Mouse (Mus musculus): ENCODE measurements at regions not wholly inside any gene's neighbourhood (a gene's known extent, or its start where the extent isn't known, plus 50 kb on each side); places are given as distances from the start of the nearest gene placed in this dataset.
A peak's percentile ranks its signal among the peaks of the same experiment; 100 is the strongest.
"Not testable (repeated sequence)": the region's sequence is repeated elsewhere in the genome, so short reads cannot be mapped to it uniquely, and the experiment has no call there.

DNA sequence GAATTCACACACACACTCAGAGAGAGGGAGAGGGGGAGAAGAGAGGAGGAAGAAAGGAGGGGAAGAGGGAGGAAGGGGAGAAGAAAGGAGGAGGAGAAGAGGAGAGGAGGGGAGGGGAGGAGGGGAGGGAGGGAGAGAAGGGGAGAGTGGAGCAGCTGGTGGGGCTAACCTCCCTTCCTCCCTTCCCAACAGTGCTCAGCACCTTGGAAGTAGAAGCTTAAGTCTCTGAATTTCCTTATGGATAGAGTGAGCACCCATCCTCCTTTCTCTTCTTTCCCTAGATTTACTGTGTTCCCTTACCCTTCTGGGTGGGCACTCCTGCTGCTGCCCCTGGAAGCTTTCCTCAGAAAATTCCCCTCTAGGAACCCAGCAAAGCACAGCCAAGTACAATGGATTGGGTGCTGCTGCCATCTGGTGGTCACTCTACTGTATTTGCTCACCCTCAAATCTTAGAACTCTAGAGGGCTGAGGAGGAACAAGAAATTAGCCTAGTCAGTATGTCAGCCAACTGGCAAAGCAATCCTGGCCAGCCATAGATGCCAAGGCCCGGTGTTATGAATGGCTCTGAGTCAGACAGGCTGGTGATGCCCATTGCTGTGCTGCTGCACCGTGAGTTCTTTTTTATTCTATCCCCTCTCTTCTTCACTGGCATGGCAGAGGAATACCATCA lies 119.9 kb downstream of the Zxdb start:
- H3K36me3 ChIP-seq (ENCODE audit: control insufficient read depth, insufficient read depth, low read length); H3K4me1 ChIP-seq (ENCODE audit: control insufficient read depth, insufficient read depth, low read length); H3K27me3 ChIP-seq (ENCODE audit: control insufficient read depth, insufficient read depth, low read length); H3K79me2 ChIP-seq (replicated peaks; ENCODE audit: control insufficient read depth, insufficient read depth, low read length); H3K27ac ChIP-seq; H3K9ac ChIP-seq (ENCODE audit: low read depth, low read length); intact Hi-C loops (cut with DNase I); H3K4me3 ChIP-seq: not testable (repeated sequence)
- peak; percentile 39 for TF ChIP-seq CTCF (IDR thresholded peaks at IDR 0.05)
- WGBS = 25% methylated on average over 2 of the region's 2 CpGs
- DNase-seq = peak in 1 of 2 experiments; percentile 11

DNA sequence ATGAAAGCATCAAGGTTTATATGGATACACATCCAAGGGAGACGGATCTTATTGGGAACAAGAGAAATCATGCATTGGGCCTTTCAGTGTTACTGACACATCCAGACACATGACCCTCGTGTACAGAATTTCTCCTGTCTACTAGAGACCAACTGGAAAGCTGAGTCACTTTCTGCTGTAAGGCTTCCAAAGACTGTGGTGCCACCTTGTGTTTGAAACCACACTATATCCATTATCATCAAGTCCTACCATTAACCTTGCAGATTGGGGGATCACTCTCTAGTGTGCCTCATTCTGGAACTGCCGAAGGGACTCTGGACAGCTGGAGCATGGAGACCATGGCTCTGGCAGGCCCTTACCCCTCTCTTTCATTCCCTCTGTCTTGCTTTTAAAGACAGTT lies 125.2 kb downstream of the Zxdb start:
- DNase-seq; H3K27me3 ChIP-seq (ENCODE audit: control insufficient read depth, insufficient read depth, low read length); H3K79me2 ChIP-seq (replicated peaks; ENCODE audit: control insufficient read depth, insufficient read depth, low read length); H3K4me3 ChIP-seq; H3K4me1 ChIP-seq (ENCODE audit: control insufficient read depth, insufficient read depth, low read length); H3K9ac ChIP-seq (ENCODE audit: low read depth, low read length); intact Hi-C loops (cut with DNase I); H3K27ac ChIP-seq; H3K36me3 ChIP-seq (ENCODE audit: control insufficient read depth, insufficient read depth, low read length): not testable (repeated sequence)
- 86% methylated on average over 1 of the region's 3 CpGs for WGBS

DNA sequence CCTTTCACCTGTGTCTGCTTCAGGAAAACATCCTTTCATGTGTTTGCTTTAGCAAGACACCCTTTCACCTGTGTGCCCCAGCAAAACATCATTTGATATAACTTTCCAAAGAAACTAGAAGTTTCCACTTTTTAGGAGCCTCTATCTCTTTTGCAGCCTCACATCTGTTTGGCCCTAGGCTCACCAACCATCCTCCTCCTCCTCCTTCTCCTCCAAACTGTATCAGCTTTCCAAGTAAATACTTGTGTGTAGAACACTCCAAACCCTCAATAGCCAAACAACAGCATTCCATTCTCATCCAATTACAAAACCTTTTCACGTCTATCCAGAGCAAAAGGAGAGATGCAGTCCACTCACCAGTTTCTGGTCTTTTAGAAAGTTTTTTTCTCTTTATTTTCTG lies 133.1 kb downstream of the Zxdb start:
- DNase-seq = no peak
- intact Hi-C loops (cut with DNase I) = no loop called here
- Histone ChIP-seq H3K4me1 (ENCODE audit: control insufficient read depth, insufficient read depth, low read length) (no peaks in the 10 kb centered on the region), H3K79me2 (replicated peaks; ENCODE audit: control insufficient read depth, insufficient read depth, low read length) (no peaks in the 10 kb centered on the region), H3K27ac (no peak overlapping the region), H3K27me3 (ENCODE audit: control insufficient read depth, insufficient read depth, low read length) (no peaks in the 10 kb centered on the region), H3K9ac (ENCODE audit: low read depth, low read length) (no peak overlapping the region), H3K4me3 (no peak overlapping the region), H3K36me3 (ENCODE audit: control insufficient read depth, insufficient read depth, low read length) (no peaks in the 10 kb centered on the region)
- TF ChIP-seq EP300 (IDR thresholded peaks at IDR 0.05; ENCODE audit: insufficient read depth, low read depth, low read length) = no peak
- TF ChIP-seq POLR2A (IDR thresholded peaks at IDR 0.05; ENCODE audit: insufficient read depth, low read depth, low read length) = no peak
- TF ChIP-seq CTCF (IDR thresholded peaks at IDR 0.05) = no peak
- WGBS = 64% methylated on average over 1 of the region's 1 CpGs

- WGBS = 62% methylated on average over 4 of the region's 4 CpGs
- no peak overlapping the region for H3K4me3 ChIP-seq
- intact Hi-C loops (cut with DNase I) = no loop called here
- no peaks in the 10 kb centered on the region for H3K36me3 ChIP-seq (ENCODE audit: control insufficient read depth, insufficient read depth, low read length)
- TF ChIP-seq EP300 (IDR thresholded peaks at IDR 0.05; ENCODE audit: insufficient read depth, low read depth, low read length) (no peak), POLR2A (IDR thresholded peaks at IDR 0.05; ENCODE audit: insufficient read depth, low read depth, low read length) (no peak), CTCF (IDR thresholded peaks at IDR 0.05) (no peak)
- DNase-seq = no peak
- no peak overlapping the region for H3K27ac ChIP-seq
- H3K79me2 ChIP-seq (replicated peaks; ENCODE audit: control insufficient read depth, insufficient read depth, low read length) = no peaks in the 10 kb centered on the region
- H3K9ac ChIP-seq (ENCODE audit: low read depth, low read length) = no peak overlapping the region
- no peaks in the 10 kb centered on the region for H3K27me3 ChIP-seq (ENCODE audit: control insufficient read depth, insufficient read depth, low read length)
- H3K4me1 ChIP-seq (ENCODE audit: control insufficient read depth, insufficient read depth, low read length) = no peaks in the 10 kb centered on the region
These were observed 133.6 kb downstream of the Zxdb start for GRCm38 (mm10) chrX:94857954-94858353.

- no peaks in the 10 kb centered on the region for H3K36me3 ChIP-seq (ENCODE audit: control insufficient read depth, insufficient read depth, low read length)
- intact Hi-C loops (cut with DNase I) = no loop called here
These were observed 138.8 kb downstream of the Zxdb start for GRCm38 (mm10) chrX:94863123-94863522.

GRCm38 (mm10) chrX:94865531-94866502 lies 141.4 kb downstream of the Zxdb start:
- Histone ChIP-seq H3K79me2 (replicated peaks; ENCODE audit: control insufficient read depth, insufficient read depth, low read length) (no peaks in the 10 kb centered on the region), H3K36me3 (ENCODE audit: control insufficient read depth, insufficient read depth, low read length) (no peaks in the 10 kb centered on the region), H3K9ac (ENCODE audit: low read depth, low read length) (no peak overlapping the region), H3K4me3 (no peak overlapping the region; the same call in 1 of the 2 replicates), H3K27ac (no peak overlapping the region), H3K4me1 (ENCODE audit: control insufficient read depth, insufficient read depth, low read length) (peaks cover 1% of the 10 kb centered on the region; the same call in 1 of the 2 replicates), H3K27me3 (ENCODE audit: control insufficient read depth, insufficient read depth, low read length) (no peaks in the 10 kb centered on the region)
- WGBS = 16% methylated on average over 18 of the region's 18 CpGs
- no peak for TF ChIP-seq EP300 (IDR thresholded peaks at IDR 0.05; ENCODE audit: insufficient read depth, low read depth, low read length)
- TF ChIP-seq POLR2A (IDR thresholded peaks at IDR 0.05; ENCODE audit: insufficient read depth, low read depth, low read length) = peak; percentile 43; the same call in 1 of the 2 replicates
- intact Hi-C loops (cut with DNase I) = loop anchor here (1.0 kb wide), 1 partner anchor 146 kb away; no protein-coding TSS in a partner anchor
- DNase-seq = peak; percentile 89 to 90

More at GRCm38 (mm10) chrX:94863123-94863522, 138.8 kb downstream of the Zxdb start:
- H3K79me2 ChIP-seq (replicated peaks; ENCODE audit: control insufficient read depth, insufficient read depth, low read length) = no peaks in the 10 kb centered on the region
- no peaks in the 10 kb centered on the region for H3K27me3 ChIP-seq (ENCODE audit: control insufficient read depth, insufficient read depth, low read length)
- no peak for DNase-seq
- H3K27ac ChIP-seq = no peak overlapping the region
- no peak overlapping the region for H3K9ac ChIP-seq (ENCODE audit: low read depth, low read length)
- 55% methylated on average over 1 of the region's 1 CpGs for WGBS
- no peak overlapping the region for H3K4me3 ChIP-seq
- TF ChIP-seq CTCF (IDR thresholded peaks at IDR 0.05) = no peak
- TF ChIP-seq POLR2A (IDR thresholded peaks at IDR 0.05; ENCODE audit: insufficient read depth, low read depth, low read length) = no peak
- TF ChIP-seq EP300 (IDR thresholded peaks at IDR 0.05; ENCODE audit: insufficient read depth, low read depth, low read length) = no peak
- H3K4me1 ChIP-seq (ENCODE audit: control insufficient read depth, insufficient read depth, low read length) = peaks cover 1% of the 10 kb centered on the region; the same call in 1 of the 2 replicates

GRCm38 (mm10) chrX:94883547-94883946 lies 142.9 kb downstream of the Spin4 start:
- H3K27me3 ChIP-seq (ENCODE audit: control insufficient read depth, insufficient read depth, low read length); H3K27ac ChIP-seq; intact Hi-C loops (cut with DNase I); H3K9ac ChIP-seq (ENCODE audit: low read depth, low read length); H3K79me2 ChIP-seq (replicated peaks; ENCODE audit: control insufficient read depth, insufficient read depth, low read length); H3K4me3 ChIP-seq; H3K36me3 ChIP-seq (ENCODE audit: control insufficient read depth, insufficient read depth, low read length); H3K4me1 ChIP-seq (ENCODE audit: control insufficient read depth, insufficient read depth, low read length): not testable (repeated sequence)
- peak; percentile 2 to 21 for DNase-seq
- WGBS = 89% methylated on average over 2 of the region's 2 CpGs

Measured in heart, adult 2 months (tissue).